Mouse (Mus musculus) thymus, adult 2 months (tissue): Measurements from ENCODE around the gene Bmp10. TPM values are rescaled to one million over a fixed set of nuclear protein-coding genes. Genes with fewer than 3 reads are reported as not detected.
"Not testable (repeated sequence)": the region's sequence is repeated elsewhere in the genome, so short reads cannot be mapped to it uniquely, and the experiment has no call there.

Experiments used
- DNase-seq: peaks from one replicate; pipeline ENCODE4 v3.0.0; 2021
- H3K27ac ChIP-seq: fragments of 200-500 bp; 2 replicates; pipeline ENCODE4 v1.5.1; 2012; ENCODE audit warnings: low read length, control low read depth; ENCODE audit not compliant: control insufficient read depth, insufficient read depth
- H3K27me3 ChIP-seq: fragments of 200-500 bp; 2 replicates; pipeline ENCODE4 v1.6.1; 2012; ENCODE audit warnings: mild to moderate bottlenecking, low read length, moderate library complexity, mixed read lengths; ENCODE audit not compliant: control insufficient read depth, insufficient read depth
- H3K36me3 ChIP-seq: fragments of 200-500 bp; 2 replicates; pipeline ENCODE4 v1.6.1; 2012; ENCODE audit warnings: mild to moderate bottlenecking, low read length, moderate library complexity; ENCODE audit not compliant: control insufficient read depth, insufficient read depth
- H3K4me1 ChIP-seq: fragments of 200-500 bp; replicated peaks from 2 replicates; pipeline ENCODE4 v1.6.1; 2012; ENCODE audit warnings: low read length; ENCODE audit not compliant: control insufficient read depth, insufficient read depth
- H3K4me3 ChIP-seq: fragments of 200-500 bp; 2 replicates; pipeline ENCODE4 v1.5.1; 2012; ENCODE audit warnings: mild to moderate bottlenecking, low read length, control low read depth, moderate library complexity; ENCODE audit not compliant: control insufficient read depth, insufficient read depth
- CTCF ChIP-seq: fragments of 200-500 bp; IDR thresholded peaks from 2 replicates; pipeline ENCODE4 v1.5.1; 2012; ENCODE audit warnings: mild to moderate bottlenecking, control low read depth, low read length, moderate library complexity, borderline replicate concordance; ENCODE audit not compliant: control insufficient read depth, poor library complexity, insufficient read depth; ENCODE audit errors: extremely low read depth
- POLR2A ChIP-seq: fragments of 200-500 bp; IDR thresholded peaks from 2 replicates; pipeline ENCODE4 v1.6.1; 2012; ENCODE audit warnings: mild to moderate bottlenecking, low read length, control low read depth, moderate library complexity; ENCODE audit not compliant: control insufficient read depth, poor library complexity, insufficient read depth; ENCODE audit errors: extremely low read depth
- WGBS: fragments of 180-500 bp; shearing (Covaris S2); methylation state at CpG from one replicate; pipeline ENCODE4 v1.1.7; 2018; 5-methylcytosine and 5-hydroxymethylcytosine counted together
- polyA plus RNA-seq: library from polyadenylated mRNA; depleted of rRNA; stranded (reverse); fragments of >200 nt; gene quantifications from 2 replicates; pipeline ENCODE4 v1.2.3, GENCODE M21; 2012

The Bmp10 gene
- polyA plus RNA-seq, 1 experiment = 4.8 TPM

GRCm38 (mm10) chr6:87466221-87466620, 37.4 kb downstream of the Bmp10 start:
- TF ChIP-seq CTCF = peak; percentile 84
- TF ChIP-seq POLR2A = no peak
- H3K36me3 ChIP-seq = peaks cover 90% of the 10 kb centered on the region
- DNase-seq = peak; percentile 62
- no peak overlapping the region for H3K27ac ChIP-seq
- H3K4me3 ChIP-seq = no peak overlapping the region
- H3K27me3 ChIP-seq = no peaks in the 10 kb centered on the region
- no peaks in the 10 kb centered on the region for H3K4me1 ChIP-seq
- 51% methylated on average over 12 of the region's 12 CpGs for WGBS

- no peaks in the 10 kb centered on the region for H3K27me3 ChIP-seq
- 100% methylated on average over 1 of the region's 1 CpGs for WGBS
- TF ChIP-seq CTCF (no peak), POLR2A (no peak)
- peaks cover 91% of the 10 kb centered on the region for H3K36me3 ChIP-seq
- no peak for DNase-seq
- H3K27ac ChIP-seq = no peak overlapping the region
- H3K4me1 ChIP-seq = no peaks in the 10 kb centered on the region
- no peak overlapping the region for H3K4me3 ChIP-seq
These were observed 38.6 kb downstream of the Bmp10 start for GRCm38 (mm10) chr6:87467373-87467772.

- Histone ChIP-seq H3K4me3 (no peak overlapping the region), H3K4me1 (no peaks in the 10 kb centered on the region), H3K27me3 (no peaks in the 10 kb centered on the region), H3K27ac (no peak overlapping the region), H3K36me3 (peaks cover 86% of the 10 kb centered on the region)
- no peak for DNase-seq
- TF ChIP-seq CTCF (no peak), POLR2A (no peak)
- 96% methylated on average over 10 of the region's 10 CpGs for WGBS
These were observed 39.6 kb downstream of the Bmp10 start for GRCm38 (mm10) chr6:87468372-87468771.

GRCm38 (mm10) chr6:87470098-87470497, 41.3 kb downstream of the Bmp10 start:
- H3K4me3 ChIP-seq, H3K27ac ChIP-seq, H3K27me3 ChIP-seq, DNase-seq, H3K4me1 ChIP-seq: not testable (repeated sequence)
- peaks cover 86% of the 10 kb centered on the region for H3K36me3 ChIP-seq
- 97% methylated on average over 12 of the region's 12 CpGs for whole genome bisulfite sequencing

- DNase-seq = no peak
- Histone ChIP-seq H3K27me3 (no peaks in the 10 kb centered on the region), H3K27ac (no peak overlapping the region), H3K36me3 (peaks cover 52% of the 10 kb centered on the region), H3K4me1 (no peaks in the 10 kb centered on the region), H3K4me3 (no peak overlapping the region)
- TF ChIP-seq CTCF (no peak), POLR2A (no peak)
- WGBS = 95% methylated on average over 5 of the region's 5 CpGs
These were observed 46.4 kb downstream of the Bmp10 start for GRCm38 (mm10) chr6:87475223-87475622.

GRCm38 (mm10) chr6:87478847-87479246, 50.1 kb downstream of the Bmp10 start:
- no peak for TF ChIP-seq POLR2A
- TF ChIP-seq CTCF = no peak
- DNase-seq = no peak
- H3K4me1 ChIP-seq = no peaks in the 10 kb centered on the region
- H3K4me3 ChIP-seq = no peak overlapping the region
- H3K36me3 ChIP-seq = peaks cover 27% of the 10 kb centered on the region
- H3K27ac ChIP-seq = no peak overlapping the region
- 95% methylated on average over 4 of the region's 4 CpGs for WGBS
- no peaks in the 10 kb centered on the region for H3K27me3 ChIP-seq

GRCm38 (mm10) chr6:87479291-87479999, 50.7 kb downstream of the Bmp10 start:
- WGBS = 78% methylated on average over 5 of the region's 5 CpGs
- H3K27me3 ChIP-seq = no peaks in the 10 kb centered on the region
- H3K36me3 ChIP-seq = peaks cover 21% of the 10 kb centered on the region
- TF ChIP-seq CTCF (no peak), POLR2A (no peak)
- no peaks in the 10 kb centered on the region for H3K4me1 ChIP-seq
- H3K4me3 ChIP-seq = no peak overlapping the region
- no peak for DNase-seq
- no peak overlapping the region for H3K27ac ChIP-seq
